Mouse (Mus musculus) limb, embryonic 15.5 days (tissue): ENCODE data around the gene Ecpas. TPM values are rescaled to one million over a fixed set of nuclear protein-coding genes. Genes with fewer than 3 reads are reported as not detected.

ENCODE experiments used
- ATAC-seq: fragments of 200-750 bp; cut with Nextera tagmentation; 2 replicates; pipeline ENCODE4 v1.8.0; 2017; ENCODE audit warnings: low read depth, moderate TSS enrichment; ENCODE audit not compliant: insufficient number of reproducible peaks, low FRiP score, low TSS enrichment
- H3K27ac ChIP-seq: fragments of 300-500 bp; sonication (generic); 2 replicates; pipeline ENCODE4 v1.5.1; 2015; ENCODE audit warnings: moderate library complexity, mild to moderate bottlenecking, inconsistent platforms
- H3K27me3 ChIP-seq: fragments of 300-500 bp; sonication (generic); 2 replicates; pipeline ENCODE4 v1.6.1; 2015; ENCODE audit warnings: inconsistent platforms
- H3K36me3 ChIP-seq: fragments of 300-500 bp; sonication (generic); 2 replicates; pipeline ENCODE4 v1.6.1; 2015; ENCODE audit warnings: inconsistent platforms
- H3K4me1 ChIP-seq: fragments of 300-500 bp; sonication (generic); 2 replicates; pipeline ENCODE4 v1.6.1; 2015; ENCODE audit warnings: inconsistent platforms
- H3K4me2 ChIP-seq: fragments of 300-500 bp; sonication (generic); 2 replicates; pipeline ENCODE4 v1.6.1; 2015; ENCODE audit warnings: mild to moderate bottlenecking, inconsistent platforms
- H3K4me3 ChIP-seq: fragments of 300-500 bp; sonication (generic); 2 replicates; pipeline ENCODE4 v1.5.1; 2015; ENCODE audit warnings: mild to moderate bottlenecking, inconsistent platforms
- H3K9ac ChIP-seq: fragments of 300-500 bp; sonication (generic); 2 replicates; pipeline ENCODE4 v1.6.1; 2015; ENCODE audit warnings: inconsistent platforms
- H3K9me3 ChIP-seq: fragments of 300-500 bp; sonication (generic); 2 replicates; pipeline ENCODE4 v1.6.1; 2016; ENCODE audit warnings: inconsistent platforms
- WGBS: fragments of 180-500 bp; shearing (Covaris S2); methylation state at CpG from one replicate; pipeline ENCODE4 v1.1.7; 2015; 5-methylcytosine and 5-hydroxymethylcytosine counted together
- polyA plus RNA-seq: library from polyadenylated mRNA; unstranded; fragments of >200 nt; fragmentation: Nextera tagmentation; extraction: Ambion mirVana; gene quantifications from 2 replicates; pipeline ENCODE4 v1.2.1, GENCODE M21; 2015

Gene Ecpas
- polyA plus RNA-seq, 1 experiment from 2014 or later, result 32.8 TPM

GRCm38 (mm10) chr4:58934308-58934707, 21.8 kb upstream of the Ecpas start:
- H3K9me3 ChIP-seq, result no peaks in the 10 kb centered on the region
- H3K9ac ChIP-seq, result no peak overlapping the region
- H3K36me3 ChIP-seq, result no peaks in the 10 kb centered on the region
- H3K27ac ChIP-seq, result no peak overlapping the region
- ATAC-seq, result no peak
- no peaks in the 10 kb centered on the region for H3K27me3 ChIP-seq
- 0 out of 2 replicates have a peak, but pooled peaks cover 2% of the 10 kb centered on the region for H3K4me1 ChIP-seq
- 78% methylated on average over 4 of the region's 4 CpGs for WGBS
- H3K4me2 ChIP-seq, result no peak overlapping the region
- no peak overlapping the region for H3K4me3 ChIP-seq

- H3K4me1 ChIP-seq, result 0 out of 2 replicates have a peak, but pooled peaks cover 2% of the 10 kb centered on the region
- H3K4me3 ChIP-seq, result no peak overlapping the region
- H3K27ac ChIP-seq, result no peak overlapping the region
- H3K9ac ChIP-seq, result no peak overlapping the region
- WGBS, result 66% methylated on average over 6 of the region's 6 CpGs
- no peak overlapping the region for H3K4me2 ChIP-seq
- ATAC-seq, result no peak
- no peaks in the 10 kb centered on the region for H3K36me3 ChIP-seq
- H3K27me3 ChIP-seq, result no peaks in the 10 kb centered on the region
- no peaks in the 10 kb centered on the region for H3K9me3 ChIP-seq
Measured at GRCm38 (mm10) chr4:58932541-58932940, 20.0 kb upstream of the Ecpas start.

DNA sequence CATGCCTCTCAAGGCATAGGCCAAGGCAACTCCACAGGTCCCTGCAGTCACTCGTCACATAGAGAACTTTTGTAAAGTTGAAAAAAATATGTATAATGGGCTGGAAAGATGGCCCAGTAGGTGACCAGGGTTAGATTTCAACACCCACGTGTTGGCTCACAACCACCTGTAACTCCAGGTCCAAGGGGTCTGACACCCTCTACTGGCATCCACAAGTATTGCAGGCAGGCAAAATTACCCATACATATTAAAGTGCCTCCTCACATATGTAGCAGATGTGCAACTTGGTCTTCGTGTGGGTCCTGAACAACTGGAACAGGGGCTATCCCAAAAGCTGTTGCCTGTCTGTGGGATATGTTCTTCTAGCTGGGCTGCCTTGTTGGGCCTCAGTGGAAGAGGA, 15.1 kb upstream of the Ecpas start:
- no peak overlapping the region for H3K9ac ChIP-seq
- H3K36me3 ChIP-seq, result no peaks in the 10 kb centered on the region
- H3K27ac ChIP-seq, result no peak overlapping the region
- H3K4me2 ChIP-seq, result no peak overlapping the region
- H3K4me3 ChIP-seq, result no peak overlapping the region
- no peaks in the 10 kb centered on the region for H3K9me3 ChIP-seq
- WGBS, result 64% methylated on average over 3 of the region's 3 CpGs
- no peaks in the 10 kb centered on the region for H3K27me3 ChIP-seq
- no peaks in the 10 kb centered on the region for H3K4me1 ChIP-seq
- ATAC-seq, result no peak

GRCm38 (mm10) chr4:58926120-58926519, 13.6 kb upstream of the Ecpas start:
- WGBS, result 15% methylated on average over 2 of the region's 2 CpGs
- Histone ChIP-seq H3K9ac (no peak overlapping the region), H3K9me3 (no peaks in the 10 kb centered on the region), H3K27ac (no peak overlapping the region), H3K4me2 (no peak overlapping the region), H3K36me3 (no peaks in the 10 kb centered on the region), H3K4me1 (no peaks in the 10 kb centered on the region), H3K4me3 (no peak overlapping the region), H3K27me3 (no peaks in the 10 kb centered on the region)
- no peak for ATAC-seq

GRCm38 (mm10) chr4:58925664-58926063, 13.1 kb upstream of the Ecpas start:
- no peak for ATAC-seq
- WGBS, result 24% methylated on average over 5 of the region's 5 CpGs

GRCm38 (mm10) chr4:58923933-58924332, 11.4 kb upstream of the Ecpas start:
- H3K4me2 ChIP-seq, result no peak overlapping the region
- no peak overlapping the region for H3K4me3 ChIP-seq
- 68% methylated on average over 2 of the region's 2 CpGs for WGBS
- H3K36me3 ChIP-seq, result no peaks in the 10 kb centered on the region
- no peak for ATAC-seq
- H3K27ac ChIP-seq, result no peak overlapping the region
- no peak overlapping the region for H3K9ac ChIP-seq
- no peaks in the 10 kb centered on the region for H3K27me3 ChIP-seq
- no peaks in the 10 kb centered on the region for H3K4me1 ChIP-seq
- H3K9me3 ChIP-seq, result no peaks in the 10 kb centered on the region

More at GRCm38 (mm10) chr4:58925664-58926063, 13.1 kb upstream of the Ecpas start:
- Histone ChIP-seq H3K9me3 (no peaks in the 10 kb centered on the region), H3K36me3 (no peaks in the 10 kb centered on the region), H3K27me3 (no peaks in the 10 kb centered on the region), H3K4me2 (no peak overlapping the region), H3K27ac (no peak overlapping the region), H3K9ac (no peak overlapping the region), H3K4me1 (no peaks in the 10 kb centered on the region), H3K4me3 (no peak overlapping the region)

DNA sequence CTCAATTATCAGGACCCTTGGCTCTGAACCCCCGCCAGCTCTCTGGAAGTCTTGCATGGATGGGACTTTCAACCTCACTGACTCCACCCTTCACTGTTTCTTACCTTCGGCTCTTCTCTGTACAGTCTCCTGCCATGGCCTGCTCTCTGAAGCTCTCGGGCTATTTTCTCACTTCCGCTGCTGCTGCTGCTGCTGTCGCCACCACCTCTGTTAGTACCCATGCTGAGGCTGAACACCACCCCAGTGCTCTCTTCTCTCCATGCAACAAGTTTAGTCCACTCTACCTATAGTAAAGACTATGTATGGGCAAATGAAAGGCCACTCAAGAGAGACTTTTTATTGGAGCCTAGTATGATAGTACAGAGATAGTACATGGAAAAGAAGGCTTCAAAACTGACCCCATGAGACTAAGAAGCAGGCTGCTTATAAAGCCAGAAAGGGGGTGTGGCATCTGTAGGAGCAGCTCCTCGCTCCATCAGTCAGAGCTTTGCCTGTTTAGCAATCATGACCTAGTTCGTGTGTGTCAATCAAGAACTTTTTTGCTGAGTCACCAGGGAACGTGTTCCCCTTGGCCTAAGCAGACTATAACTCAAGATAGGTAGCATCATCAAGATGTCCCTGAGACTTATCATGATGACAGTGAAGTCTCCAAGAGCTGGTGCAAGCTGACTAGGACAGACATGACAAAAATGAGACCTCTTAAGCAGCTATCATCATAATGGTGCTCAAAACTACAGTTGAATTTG, 2.7 kb upstream of the Ecpas start:
- H3K27me3 ChIP-seq, result no peaks in the 10 kb centered on the region
- H3K4me2 ChIP-seq, result no peak overlapping the region
- H3K9ac ChIP-seq, result no peak overlapping the region
- no peaks in the 10 kb centered on the region for H3K9me3 ChIP-seq
- 71% methylated on average over 8 of the region's 8 CpGs for WGBS
- no peak overlapping the region for H3K4me3 ChIP-seq
- H3K27ac ChIP-seq, result no peak overlapping the region
- H3K36me3 ChIP-seq, result no peaks in the 10 kb centered on the region
- ATAC-seq, result no peak
- peaks cover 7% of the 10 kb centered on the region for H3K4me1 ChIP-seq

DNA sequence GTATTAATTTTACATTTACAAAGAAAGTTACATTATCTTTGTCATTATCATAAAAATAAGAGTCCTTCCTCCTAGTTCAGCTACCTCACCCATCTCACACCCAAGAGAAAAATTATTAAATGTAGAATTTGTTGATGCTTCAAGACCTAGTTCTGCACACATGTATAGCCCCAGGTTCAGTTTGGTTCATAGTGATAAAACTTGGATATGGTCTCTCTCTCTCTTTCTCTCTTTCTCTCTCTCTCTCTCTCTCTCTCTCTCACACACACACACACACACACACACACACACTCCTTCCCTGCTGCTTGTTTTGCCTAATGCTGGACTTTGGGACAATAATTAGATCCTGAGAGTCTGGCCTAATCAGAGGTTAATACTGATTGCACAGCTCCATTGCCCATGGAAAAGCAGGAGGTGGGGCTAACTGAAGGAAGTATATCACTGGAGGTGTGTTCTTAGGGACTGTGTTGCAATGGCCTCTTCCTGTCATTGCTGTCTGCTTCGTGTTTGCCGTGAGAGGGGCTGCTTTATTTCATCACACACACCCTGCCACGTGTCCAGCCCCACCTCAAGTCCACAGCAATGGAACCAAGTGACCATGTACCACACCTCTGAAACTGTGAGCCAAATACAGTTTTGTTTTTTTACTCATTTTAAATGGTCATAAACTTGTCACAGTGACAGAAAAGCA, 932 bp upstream of the Ecpas start:
- Histone ChIP-seq H3K9ac (no peak overlapping the region), H3K4me2 (peak overlapping the region; percentile 60), H3K4me3 (peak overlapping the region; percentile 92), H3K27me3 (no peaks in the 10 kb centered on the region), H3K9me3 (no peaks in the 10 kb centered on the region), H3K27ac (peak overlapping the region; percentile 98; the same call in 1 of the 2 replicates), H3K36me3 (no peaks in the 10 kb centered on the region), H3K4me1 (peaks cover 9% of the 10 kb centered on the region)
- no peak for ATAC-seq
- 23% methylated on average over 3 of the region's 3 CpGs for WGBS

- H3K9ac ChIP-seq, result peak overlapping the region; percentile 92
- H3K9me3 ChIP-seq, result no peaks in the 10 kb centered on the region
- H3K27ac ChIP-seq, result peak overlapping the region; percentile 98
- peak; percentile 71 for ATAC-seq
- H3K4me2 ChIP-seq, result peak overlapping the region; percentile 60
- no peaks in the 10 kb centered on the region for H3K27me3 ChIP-seq
- peaks cover 9% of the 10 kb centered on the region for H3K4me1 ChIP-seq
- H3K36me3 ChIP-seq, result no peaks in the 10 kb centered on the region
- peak overlapping the region; percentile 92 for H3K4me3 ChIP-seq
- WGBS, result under 1% methylated on average over 89 of the region's 126 CpGs
Measured at GRCm38 (mm10) chr4:58911831-58912628, 519 bp downstream of the Ecpas start.

DNA sequence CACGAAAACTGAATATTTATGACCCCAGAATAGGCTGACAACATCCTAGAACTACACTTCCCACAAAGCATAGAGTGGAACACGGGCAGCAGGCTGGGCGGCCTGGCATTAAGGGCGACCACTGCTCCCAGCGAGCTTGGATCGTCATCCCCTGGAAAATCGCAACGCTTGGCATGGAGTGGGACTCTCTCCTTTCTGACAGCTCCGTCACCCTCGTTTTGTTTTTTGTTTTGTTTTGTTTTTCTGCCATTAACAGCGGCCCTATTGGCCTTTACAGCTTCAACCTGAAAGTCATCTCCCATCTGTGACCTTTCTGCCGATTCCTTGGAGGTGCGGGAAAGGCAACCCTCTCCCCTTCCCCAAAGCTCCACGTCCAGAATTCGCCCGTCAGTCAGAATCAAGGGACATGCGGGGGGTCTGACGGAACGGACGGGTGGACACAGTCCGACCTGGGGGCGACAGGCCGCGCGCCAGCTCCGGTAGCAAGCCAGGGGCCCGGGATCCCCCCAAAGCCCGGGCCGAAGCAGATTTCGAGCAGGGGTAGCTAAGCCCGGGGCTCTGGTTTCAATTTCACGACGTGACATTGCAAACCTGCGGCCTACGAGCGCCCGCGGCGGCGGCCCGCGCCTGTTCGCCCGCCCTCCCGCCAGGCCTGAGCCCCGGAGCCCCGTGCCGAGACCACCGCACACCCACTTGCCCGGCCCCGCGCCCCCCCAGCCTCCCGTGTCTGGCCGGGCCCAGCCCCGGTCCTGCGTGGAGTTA, 1.3 kb downstream of the Ecpas start:
- Histone ChIP-seq H3K9me3 (no peaks in the 10 kb centered on the region), H3K27ac (peak overlapping the region; percentile 98), H3K9ac (peak overlapping the region; percentile 92), H3K36me3 (no peaks in the 10 kb centered on the region), H3K4me3 (peak overlapping the region; percentile 92), H3K27me3 (no peaks in the 10 kb centered on the region), H3K4me1 (peaks cover 9% of the 10 kb centered on the region), H3K4me2 (peak overlapping the region; percentile 60)
- under 1% methylated on average over 56 of the region's 56 CpGs for WGBS
- ATAC-seq, result peak; percentile 25
